Mouse (Mus musculus): ENCODE results near the gene Shank1. TPM values are rescaled to one million over a fixed set of nuclear protein-coding genes. Genes with fewer than 3 reads are reported as not detected.
A peak's percentile ranks its signal among the peaks of the same experiment; 100 is the strongest.

Shank1 gene
- polyA plus RNA-seq, 1 experiment from 2014 or later, result 6.9 TPM

GRCm38 (mm10) chr7:44360792-44361301 lies 50.8 kb downstream of the Shank1 start:
- 12% methylated on average over 21 of the region's 21 CpGs for WGBS
- Histone ChIP-seq H3K9ac (ENCODE audit: low read depth, low read length) (no peak overlapping the region), H3K4me2 (replicated peaks; ENCODE audit: low read depth, low read length) (peak overlapping the region; percentile 87), H3K27ac (ENCODE audit: low read depth, low read length) (no peak overlapping the region), H3K27me3 (ENCODE audit: control insufficient read depth, insufficient read depth, low read length) (peaks cover 30% of the 10 kb centered on the region), H3K9me3 (ENCODE audit: control insufficient read depth, low read length) (no peaks in the 10 kb centered on the region), H3K4me1 (replicated peaks; ENCODE audit: control insufficient read depth, insufficient read depth, low read length) (peaks cover 15% of the 10 kb centered on the region), H3K36me3 (ENCODE audit: control insufficient read depth, insufficient read depth, low read length) (no peaks in the 10 kb centered on the region), H3K4me3 (ENCODE audit: low read depth, low read length) (peak overlapping the region; percentile 43)
- ATAC-seq (ENCODE audit: low FRiP score), result peak; percentile 8
- peak; percentile 8 for DNase-seq (ENCODE audit: low spot score)

- Histone ChIP-seq H3K4me2 (replicated peaks; ENCODE audit: low read depth, low read length) (no peak overlapping the region), H3K4me3 (ENCODE audit: low read depth, low read length) (no peak overlapping the region), H3K27me3 (ENCODE audit: control insufficient read depth, insufficient read depth, low read length) (no peaks in the 10 kb centered on the region), H3K36me3 (ENCODE audit: control insufficient read depth, insufficient read depth, low read length) (no peaks in the 10 kb centered on the region), H3K27ac (ENCODE audit: low read depth, low read length) (no peak overlapping the region), H3K9me3 (ENCODE audit: control insufficient read depth, low read length) (no peaks in the 10 kb centered on the region), H3K4me1 (replicated peaks; ENCODE audit: control insufficient read depth, insufficient read depth, low read length) (0 out of 2 replicates have a peak, but pooled peaks cover 5% of the 10 kb centered on the region), H3K9ac (ENCODE audit: low read depth, low read length) (no peak overlapping the region)
- 92% methylated on average over 8 of the region's 8 CpGs for WGBS
- DNase-seq (ENCODE audit: low spot score) (no peak), ATAC-seq (ENCODE audit: low FRiP score) (no peak)
Measured at GRCm38 (mm10) chr7:44372678-44373077, 62.6 kb downstream of the Shank1 start.

GRCm38 (mm10) chr7:44373460-44373859 lies 63.4 kb downstream of the Shank1 start:
- Histone ChIP-seq H3K9ac (ENCODE audit: low read depth, low read length) (no peak overlapping the region), H3K4me1 (replicated peaks; ENCODE audit: control insufficient read depth, insufficient read depth, low read length) (0 out of 2 replicates have a peak, but pooled peaks cover 5% of the 10 kb centered on the region), H3K27me3 (ENCODE audit: control insufficient read depth, insufficient read depth, low read length) (no peaks in the 10 kb centered on the region), H3K27ac (ENCODE audit: low read depth, low read length) (no peak overlapping the region), H3K9me3 (ENCODE audit: control insufficient read depth, low read length) (no peaks in the 10 kb centered on the region), H3K36me3 (ENCODE audit: control insufficient read depth, insufficient read depth, low read length) (no peaks in the 10 kb centered on the region), H3K4me2 (replicated peaks; ENCODE audit: low read depth, low read length) (peak overlapping the region; percentile 72), H3K4me3 (ENCODE audit: low read depth, low read length) (peak overlapping the region; percentile 55)
- 13% methylated on average over 7 of the region's 7 CpGs for WGBS
- ATAC-seq (ENCODE audit: low FRiP score), result no peak; the same call in 1 of the 2 replicates
- DNase-seq (ENCODE audit: low spot score), result no peak

GRCm38 (mm10) chr7:44373889-44374652 lies 64.0 kb downstream of the Shank1 start:
- WGBS, result 0% methylated on average over 19 of the region's 19 CpGs
- peak overlapping the region; percentile 55 for H3K4me3 ChIP-seq (ENCODE audit: low read depth, low read length)
- peak overlapping the region; percentile 72 for H3K4me2 ChIP-seq (replicated peaks; ENCODE audit: low read depth, low read length)
- peak overlapping the region; percentile 63 for H3K9ac ChIP-seq (ENCODE audit: low read depth, low read length)
- H3K9me3 ChIP-seq (ENCODE audit: control insufficient read depth, low read length), result no peaks in the 10 kb centered on the region
- no peaks in the 10 kb centered on the region for H3K36me3 ChIP-seq (ENCODE audit: control insufficient read depth, insufficient read depth, low read length)
- peak; percentile 91 for ATAC-seq (ENCODE audit: low FRiP score)
- peak; percentile 87 for DNase-seq (ENCODE audit: low spot score)
- no peaks in the 10 kb centered on the region for H3K27me3 ChIP-seq (ENCODE audit: control insufficient read depth, insufficient read depth, low read length)
- H3K4me1 ChIP-seq (replicated peaks; ENCODE audit: control insufficient read depth, insufficient read depth, low read length), result 0 out of 2 replicates have a peak, but pooled peaks cover 5% of the 10 kb centered on the region
- peak overlapping the region; percentile 59 for H3K27ac ChIP-seq (ENCODE audit: low read depth, low read length)

GRCm38 (mm10) chr7:44374756-44375155 lies 64.7 kb downstream of the Shank1 start:
- DNase-seq (ENCODE audit: low spot score), result peak; percentile 67
- H3K36me3 ChIP-seq (ENCODE audit: control insufficient read depth, insufficient read depth, low read length), result no peaks in the 10 kb centered on the region
- no peaks in the 10 kb centered on the region for H3K9me3 ChIP-seq (ENCODE audit: control insufficient read depth, low read length)
- H3K9ac ChIP-seq (ENCODE audit: low read depth, low read length), result peak overlapping the region; percentile 63
- H3K27ac ChIP-seq (ENCODE audit: low read depth, low read length), result peak overlapping the region; percentile 59
- ATAC-seq (ENCODE audit: low FRiP score), result peak; percentile 61
- H3K4me1 ChIP-seq (replicated peaks; ENCODE audit: control insufficient read depth, insufficient read depth, low read length), result 0 out of 2 replicates have a peak, but pooled peaks cover 5% of the 10 kb centered on the region
- 1% methylated on average over 5 of the region's 5 CpGs for WGBS
- no peaks in the 10 kb centered on the region for H3K27me3 ChIP-seq (ENCODE audit: control insufficient read depth, insufficient read depth, low read length)
- peak overlapping the region; percentile 72 for H3K4me2 ChIP-seq (replicated peaks; ENCODE audit: low read depth, low read length)
- H3K4me3 ChIP-seq (ENCODE audit: low read depth, low read length), result peak overlapping the region; percentile 55

GRCm38 (mm10) chr7:44375207-44375606 lies 65.2 kb downstream of the Shank1 start:
- Histone ChIP-seq H3K4me3 (ENCODE audit: low read depth, low read length) (peak overlapping the region; percentile 55), H3K4me2 (replicated peaks; ENCODE audit: low read depth, low read length) (peak overlapping the region; percentile 72), H3K9me3 (ENCODE audit: control insufficient read depth, low read length) (no peaks in the 10 kb centered on the region), H3K36me3 (ENCODE audit: control insufficient read depth, insufficient read depth, low read length) (no peaks in the 10 kb centered on the region), H3K27me3 (ENCODE audit: control insufficient read depth, insufficient read depth, low read length) (no peaks in the 10 kb centered on the region), H3K9ac (ENCODE audit: low read depth, low read length) (no peak overlapping the region), H3K27ac (ENCODE audit: low read depth, low read length) (peak overlapping the region; percentile 59), H3K4me1 (replicated peaks; ENCODE audit: control insufficient read depth, insufficient read depth, low read length) (0 out of 2 replicates have a peak, but pooled peaks cover 5% of the 10 kb centered on the region)
- 1% methylated on average over 10 of the region's 10 CpGs for WGBS
- DNase-seq (ENCODE audit: low spot score) (peak; percentile 52), ATAC-seq (ENCODE audit: low FRiP score) (peak; percentile 27; the same call in 1 of the 2 replicates)

GRCm38 (mm10) chr7:44375793-44376192 lies 65.7 kb downstream of the Shank1 start:
- ATAC-seq (ENCODE audit: low FRiP score), result no peak
- H3K36me3 ChIP-seq (ENCODE audit: control insufficient read depth, insufficient read depth, low read length), result no peaks in the 10 kb centered on the region
- H3K4me3 ChIP-seq (ENCODE audit: low read depth, low read length), result no peak overlapping the region
- no peaks in the 10 kb centered on the region for H3K9me3 ChIP-seq (ENCODE audit: control insufficient read depth, low read length)
- H3K9ac ChIP-seq (ENCODE audit: low read depth, low read length), result no peak overlapping the region
- H3K27me3 ChIP-seq (ENCODE audit: control insufficient read depth, insufficient read depth, low read length), result no peaks in the 10 kb centered on the region
- DNase-seq (ENCODE audit: low spot score), result no peak
- 60% methylated on average over 3 of the region's 3 CpGs for WGBS
- H3K4me1 ChIP-seq (replicated peaks; ENCODE audit: control insufficient read depth, insufficient read depth, low read length), result 0 out of 2 replicates have a peak, but pooled peaks cover 5% of the 10 kb centered on the region
- no peak overlapping the region for H3K27ac ChIP-seq (ENCODE audit: low read depth, low read length)
- no peak overlapping the region for H3K4me2 ChIP-seq (replicated peaks; ENCODE audit: low read depth, low read length)

- Histone ChIP-seq H3K27ac (ENCODE audit: low read depth, low read length) (no peak overlapping the region), H3K4me3 (ENCODE audit: low read depth, low read length) (no peak overlapping the region), H3K4me2 (replicated peaks; ENCODE audit: low read depth, low read length) (no peak overlapping the region), H3K9me3 (ENCODE audit: control insufficient read depth, low read length) (no peaks in the 10 kb centered on the region), H3K4me1 (replicated peaks; ENCODE audit: control insufficient read depth, insufficient read depth, low read length) (0 out of 2 replicates have a peak, but pooled peaks cover 5% of the 10 kb centered on the region), H3K27me3 (ENCODE audit: control insufficient read depth, insufficient read depth, low read length) (no peaks in the 10 kb centered on the region), H3K36me3 (ENCODE audit: control insufficient read depth, insufficient read depth, low read length) (no peaks in the 10 kb centered on the region), H3K9ac (ENCODE audit: low read depth, low read length) (no peak overlapping the region)
- WGBS, result 67% methylated on average over 4 of the region's 4 CpGs
- ATAC-seq (ENCODE audit: low FRiP score) (no peak), DNase-seq (ENCODE audit: low spot score) (no peak)
Measured at GRCm38 (mm10) chr7:44378290-44378689, 68.2 kb downstream of the Shank1 start.

Data from hindbrain, embryonic 11.5 days (tissue).